Mouse (Mus musculus) hindbrain, embryonic 11.5 days (tissue): Measurements from ENCODE around the gene Klhl2. TPM values are rescaled to one million over a fixed set of nuclear protein-coding genes. Genes with fewer than 3 reads are reported as not detected.

Experiments
- polyA plus RNA-seq: library from polyadenylated mRNA; unstranded; fragments of >200 nt; fragmentation: Nextera tagmentation; extraction: Ambion mirVana; gene quantifications from 2 replicates; pipeline ENCODE4 v1.2.1, GENCODE M21; 2014

Gene Klhl2
- polyA plus RNA-seq, 1 experiment from 2014 or later, result 14.9 TPM

Other genes starting within 250 kb of the Klhl2 start
- gene Cpe, start 157.0 kb downstream of the Klhl2 start, polyA plus RNA-seq, result 268 and 279 TPM in 2 replicates
- 236 and 238 TPM in 2 replicates for gene Msmo1, start 116.2 kb downstream of the Klhl2 start, polyA plus RNA-seq
- 18.6 and 19.3 TPM in 2 replicates for gene Tmem192, start 97.2 kb upstream of the Klhl2 start, polyA plus RNA-seq
- not detected in 2 replicates for gene Trim75, start 137.8 kb upstream of the Klhl2 start, polyA plus RNA-seq
- gene Trim61, start 168.5 kb upstream of the Klhl2 start, polyA plus RNA-seq, result not detected in 2 replicates
- not detected in 2 replicates for gene Trim60, start 168.6 kb upstream of the Klhl2 start, polyA plus RNA-seq
- gene Apela, start 187.3 kb upstream of the Klhl2 start, polyA plus RNA-seq, result 2.2 and 3.5 TPM in 2 replicates
- gene Gm10663, start 225.0 kb upstream of the Klhl2 start, polyA plus RNA-seq, result not detected in 2 replicates